Mouse (Mus musculus): ENCODE data around the gene Gsn.

- TF ChIP-seq CTCF (IDR thresholded peaks at IDR 0.05; ENCODE audit: borderline replicate concordance, insufficient read depth, low read length), result no peak
- TF ChIP-seq POLR2A (IDR thresholded peaks at IDR 0.05; ENCODE audit: low read depth, low read length), result no peak
Observed at GRCm38 (mm10) chr2:35232595-35233445, 23.4 kb upstream of the Gsn start.

Measured in embryonic fibroblast, embryonic 13.5 days (primary cell).